Comparison of ENCODE assay signal across 8 mouse cellular contexts in the genomic region with DNA sequence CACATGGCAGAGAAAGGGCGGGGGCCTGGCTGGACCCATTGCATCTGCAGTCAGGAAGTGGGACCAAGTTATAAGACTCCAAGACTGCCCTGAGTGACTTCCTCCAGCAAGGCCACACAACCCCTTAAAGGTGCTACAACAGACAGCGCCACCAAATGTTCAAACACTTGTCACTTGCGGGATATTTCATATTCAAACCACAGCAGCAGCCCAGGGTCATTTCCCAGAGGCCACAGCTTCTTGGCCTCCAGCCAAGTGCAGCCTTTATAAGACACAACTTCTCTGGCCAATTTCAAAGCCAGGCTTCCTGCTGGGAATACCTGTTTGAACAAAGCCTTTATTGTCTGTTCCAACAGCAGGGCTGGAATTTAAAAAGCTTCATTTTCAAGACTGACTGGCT.
DNase-seq lines count a peak whose midpoint lies in the region; TF ChIP-seq lines count a peak whose summit lies in the region.
"Had no signal": no experiment of that assay in that cellular context is flagged by ENCODE, and none has a peak within 500 bp of the region (broad histone marks: within the 10 kb centered on the region; RNA-seq: fewer than 3 reads in every experiment).

No protein-coding gene starts in this region.

- TF ChIP-seq POLR2A in cerebellum, adult 2 months (IDR thresholded peaks at IDR 0.05; ENCODE audit: borderline replicate concordance, insufficient read depth, low read length), result no peak

- 35% methylated on average over 3 of the region's 3 CpGs for WGBS in large intestine, adult 2 months
- 69% methylated on average over 3 of the region's 3 CpGs for whole genome bisulfite sequencing in cerebellum, adult 2 months

- no peaks in the 10 kb centered on the region for H3K27me3 ChIP-seq in cerebellum, adult 2 months (ENCODE audit: control insufficient read depth, insufficient read depth, low read length)

- H3K27ac ChIP-seq in cerebellum, adult 2 months (ENCODE audit: insufficient read depth, low read length), result no peak overlapping the region
- H3K27ac ChIP-seq: heart, embryonic 13.5 days had no signal

- H3K4me1 ChIP-seq in cerebellum, adult 2 months (ENCODE audit: control insufficient read depth, insufficient read depth, low read length), result no peaks in the 10 kb centered on the region

- H3K4me3 ChIP-seq in cerebellum, adult 2 months (replicated peaks; ENCODE audit: insufficient read depth, low read depth, low read length), result no peak overlapping the region
- H3K4me3 ChIP-seq: heart, embryonic 13.5 days had no signal

- DNase-seq in layer of hippocampus, adult 11-12 months (ENCODE audit: low spot score), result peak; percentile 12
- DNase-seq in layer of hippocampus, adult 9-10 months (ENCODE audit: low spot score), result no peak
- DNase-seq in Muller cell, postnatal 12 days (ENCODE audit: inconsistent ontology term), result peak; percentile 11
- peak; percentile 75 to 76 for DNase-seq in adrenal gland, postnatal 36 days
- DNase-seq in large intestine, adult 2 months (ENCODE audit: low read depth, low spot score), result peak; percentile 21
- no peak for DNase-seq in cerebellum, adult 2 months
- no peak for DNase-seq in cerebellum, adult 11 months

- TF ChIP-seq CTCF in cerebellum, adult 2 months (IDR thresholded peaks at IDR 0.05; ENCODE audit: borderline replicate concordance, insufficient read depth, low read depth, low read length), result no peak

Comparison
In these comparisons a context has a peak if more than half of its experiments do, and no peak if none do; other contexts are left out.
1. DNase-seq: peak in layer of hippocampus, adult 11-12 months (single experiment), Muller cell, postnatal 12 days (single experiment), adrenal gland, postnatal 36 days (2 of 2) and large intestine, adult 2 months (single experiment); none in layer of hippocampus, adult 9-10 months (single experiment), cerebellum, adult 2 months (0 of 2) and cerebellum, adult 11 months (single experiment).